Mouse (Mus musculus) megakaryocyte, embryonic 14.5 days (primary cell): ENCODE results near the gene C1s2. TPM values are rescaled to one million over a fixed set of nuclear protein-coding genes. Genes with fewer than 3 reads are reported as not detected.
"Not testable (repeated sequence)": the region's sequence is repeated elsewhere in the genome, so short reads cannot be mapped to it uniquely, and the experiment has no call there.

Source experiments
- H3K27me3 ChIP-seq: replicated peaks from 2 replicates; pipeline ENCODE3; 2012; ENCODE audit warnings: inconsistent platforms
- H3K36me3 ChIP-seq: replicated peaks from 2 replicates; pipeline ENCODE3; 2012; ENCODE audit warnings: low read length, inconsistent platforms, mixed read lengths
- H3K4me1 ChIP-seq: 2 replicates; pipeline ENCODE4 v1.6.1; 2012; ENCODE audit warnings: inconsistent platforms
- H3K4me3 ChIP-seq: replicated peaks from 2 replicates; pipeline ENCODE3; 2012; ENCODE audit warnings: moderate library complexity, mild to moderate bottlenecking, inconsistent platforms
- H3K9me3 ChIP-seq: 2 replicates; pipeline ENCODE4 v1.6.1; 2012; ENCODE audit warnings: inconsistent platforms
- FLI1 ChIP-seq: IDR thresholded peaks from 2 replicates; pipeline ENCODE4 v1.6.1; 2012; ENCODE audit warnings: low read length, inconsistent platforms, mixed read lengths
- GATA1 ChIP-seq: IDR thresholded peaks from 3 replicates; pipeline ENCODE4 v1.6.1; 2012; ENCODE audit warnings: mixed read lengths, low read length, inconsistent platforms, borderline replicate concordance
- polyA plus RNA-seq: library from polyadenylated mRNA; stranded (reverse); fragments of >175 nt; gene quantifications from 2 replicates; pipeline ENCODE4 v1.2.3, GENCODE M21; 2012; ENCODE audit warnings: low replicate concordance; ENCODE audit not compliant: insufficient read depth

The C1s2 gene
- polyA plus RNA-seq, 1 experiment: not detected

GRCm38 (mm10) chr6:124640997-124641396 lies 5.1 kb upstream of the C1s2 start:
- TF ChIP-seq FLI1: no peak
- TF ChIP-seq GATA1: no peak
- Histone ChIP-seq H3K4me3 (no peak overlapping the region), H3K9me3 (0 out of 2 replicates have a peak, but pooled peaks cover 4% of the 10 kb centered on the region), H3K4me1 (0 out of 2 replicates have a peak, but pooled peaks cover 9% of the 10 kb centered on the region), H3K27me3 (no peaks in the 10 kb centered on the region), H3K36me3 (no peaks in the 10 kb centered on the region)

GRCm38 (mm10) chr6:124640041-124640440 lies 4.2 kb upstream of the C1s2 start:
- TF ChIP-seq FLI1 (no peak), GATA1 (no peak)
- Histone ChIP-seq H3K36me3 (no peaks in the 10 kb centered on the region), H3K4me3 (no peak overlapping the region), H3K4me1 (0 out of 2 replicates have a peak, but pooled peaks cover 9% of the 10 kb centered on the region), H3K9me3 (0 out of 2 replicates have a peak, but pooled peaks cover 4% of the 10 kb centered on the region), H3K27me3 (peaks cover 1% of the 10 kb centered on the region)

- H3K36me3 ChIP-seq, H3K9me3 ChIP-seq: not testable (repeated sequence)
These were observed 1.1 kb upstream of the C1s2 start for GRCm38 (mm10) chr6:124636858-124637460.

GRCm38 (mm10) chr6:124630763-124631162 lies 5.1 kb downstream of the C1s2 start:
- Histone ChIP-seq H3K36me3 (no peaks in the 10 kb centered on the region), H3K4me3 (no peak overlapping the region), H3K4me1 (no peaks in the 10 kb centered on the region), H3K9me3 (no peaks in the 10 kb centered on the region), H3K27me3 (peaks cover 4% of the 10 kb centered on the region)
- TF ChIP-seq FLI1 (no peak), GATA1 (no peak)

More at GRCm38 (mm10) chr6:124636858-124637460, 1.1 kb upstream of the C1s2 start:
- H3K4me3 ChIP-seq, H3K27me3 ChIP-seq, H3K4me1 ChIP-seq: not testable (repeated sequence)

GRCm38 (mm10) chr6:124626184-124626583 lies 9.7 kb downstream of the C1s2 start:
- H3K4me3 ChIP-seq, H3K4me1 ChIP-seq, H3K27me3 ChIP-seq, H3K36me3 ChIP-seq, H3K9me3 ChIP-seq: not testable (repeated sequence)

DNA sequence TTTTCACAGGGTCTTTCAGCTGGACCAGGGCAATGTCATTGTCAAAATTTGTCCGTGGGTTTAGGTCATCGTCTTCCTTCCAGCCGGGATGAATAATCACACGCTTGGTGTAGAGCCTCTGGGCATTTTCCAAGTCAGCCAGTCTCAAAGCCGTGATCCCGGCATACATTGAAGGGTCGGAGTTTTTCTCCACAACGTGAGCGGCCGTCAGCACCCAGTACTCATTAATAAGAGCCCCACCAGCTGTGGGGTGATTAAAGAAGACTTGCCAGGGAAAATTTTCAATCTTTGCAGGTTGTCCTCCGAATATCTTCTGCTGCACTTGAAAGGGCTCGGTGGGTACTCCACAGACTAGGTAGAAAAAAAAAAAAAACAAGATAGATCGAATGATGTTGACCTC lies 10.3 kb downstream of the C1s2 start:
- no peak overlapping the region for H3K4me3 ChIP-seq
- peaks cover 3% of the 10 kb centered on the region; the same call in 1 of the 2 replicates for H3K9me3 ChIP-seq
- no peaks in the 10 kb centered on the region for H3K36me3 ChIP-seq
- H3K4me1 ChIP-seq: no peaks in the 10 kb centered on the region
- TF ChIP-seq FLI1 (no peak), GATA1 (no peak)
- no peaks in the 10 kb centered on the region for H3K27me3 ChIP-seq

DNA sequence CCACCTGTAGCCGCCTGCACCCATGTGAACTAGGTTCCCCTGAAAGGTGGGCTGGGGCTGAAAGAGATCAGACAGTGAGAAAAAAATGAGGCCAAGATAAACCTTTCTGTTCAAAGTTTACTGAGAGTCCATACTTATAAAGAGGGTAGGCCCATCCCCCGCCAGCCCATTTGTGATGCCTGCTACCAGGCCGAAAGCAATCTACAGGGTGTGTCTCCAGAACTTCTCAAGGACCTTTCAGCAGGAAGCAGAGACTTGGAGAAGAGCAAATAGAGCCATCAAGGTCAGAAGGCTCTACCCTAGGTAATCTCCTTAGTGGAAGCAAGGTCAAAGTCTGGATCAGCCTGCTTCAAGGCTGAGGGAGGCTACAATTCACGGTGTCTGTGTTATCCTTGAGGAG lies 33.9 kb downstream of the C1s2 start:
- TF ChIP-seq FLI1 (no peak), GATA1 (no peak)
- H3K4me1 ChIP-seq: no peaks in the 10 kb centered on the region
- no peaks in the 10 kb centered on the region for H3K36me3 ChIP-seq
- peaks cover 10% of the 10 kb centered on the region for H3K9me3 ChIP-seq
- no peaks in the 10 kb centered on the region for H3K27me3 ChIP-seq
- no peak overlapping the region for H3K4me3 ChIP-seq

DNA sequence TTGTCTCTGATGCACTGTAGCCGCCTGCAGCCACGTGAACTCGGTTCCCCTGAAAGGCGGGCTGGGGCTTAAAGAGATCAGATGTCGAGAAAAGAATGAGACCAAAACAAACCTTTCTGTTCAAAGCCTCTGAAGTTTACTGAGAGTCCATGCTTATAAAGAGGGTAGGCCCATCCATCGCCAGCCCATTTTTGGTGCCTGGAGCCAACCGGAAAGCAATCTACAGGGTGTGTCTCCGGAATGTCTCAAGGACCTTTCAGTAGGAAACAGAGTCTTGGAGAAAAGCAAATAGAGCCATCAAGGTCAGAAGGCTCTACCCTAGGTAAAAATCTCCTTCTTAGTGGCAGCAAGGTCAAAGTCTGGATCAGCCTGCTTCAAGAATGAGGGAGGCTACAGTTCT lies 42.8 kb downstream of the C1s2 start:
- Histone ChIP-seq H3K4me3 (no peak overlapping the region), H3K36me3 (no peaks in the 10 kb centered on the region), H3K9me3 (no peaks in the 10 kb centered on the region; the same call in 1 of the 2 replicates), H3K27me3 (no peaks in the 10 kb centered on the region), H3K4me1 (peaks cover 3% of the 10 kb centered on the region; the same call in 1 of the 2 replicates)
- TF ChIP-seq GATA1 (no peak), FLI1 (no peak)

DNA sequence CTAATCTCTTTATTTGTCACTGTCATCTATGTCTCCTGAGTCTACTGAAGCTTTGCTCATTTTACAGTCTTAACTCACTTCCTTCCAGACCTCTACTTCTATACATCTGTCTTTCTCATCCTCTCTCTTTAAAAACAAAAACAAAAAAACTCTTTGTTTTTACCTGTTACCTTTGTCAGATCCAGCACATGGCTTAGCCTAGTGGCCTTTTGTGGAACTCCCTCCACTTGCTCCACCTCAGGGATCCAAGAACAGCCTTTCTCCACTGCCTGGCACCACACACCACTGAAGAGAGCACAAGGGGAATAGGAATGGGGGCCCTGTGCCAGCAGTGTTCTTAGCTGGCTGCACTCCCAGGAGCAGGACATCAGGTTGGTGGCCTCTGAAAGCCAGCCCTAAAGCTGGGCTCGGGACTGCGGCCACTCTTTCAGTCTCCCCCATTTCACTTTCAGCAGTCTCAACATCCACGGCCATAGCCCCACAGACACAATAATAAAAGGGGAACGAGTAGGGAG lies 43.6 kb downstream of the C1s2 start:
- TF ChIP-seq FLI1 (no peak), GATA1 (no peak)

DNA sequence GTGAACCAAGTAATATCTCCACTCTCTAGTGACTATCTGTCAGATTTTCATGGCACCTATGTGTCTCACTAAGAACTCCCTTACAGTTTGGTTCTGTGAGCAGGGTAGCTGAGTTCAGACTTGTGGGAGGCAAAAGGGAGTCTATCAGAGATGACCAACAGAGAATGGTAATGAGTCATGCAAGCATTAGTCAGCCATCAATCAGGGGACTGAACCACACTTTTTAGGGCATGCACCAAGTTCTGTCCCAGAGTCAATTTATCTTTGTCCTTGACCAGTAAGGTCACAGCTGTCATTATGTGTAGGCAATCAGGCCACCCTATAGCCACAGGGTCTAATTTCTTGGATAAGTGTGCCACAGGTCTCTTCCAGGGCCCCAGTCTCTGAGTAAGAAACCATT lies 47.1 kb downstream of the C1s2 start:
- Histone ChIP-seq H3K4me3 (no peak overlapping the region), H3K27me3 (no peaks in the 10 kb centered on the region)
- TF ChIP-seq GATA1: no peak
- no peak for TF ChIP-seq FLI1

More for the DNA sequence above, 43.6 kb downstream of the C1s2 start:
- H3K4me1 ChIP-seq: peaks cover 3% of the 10 kb centered on the region; the same call in 1 of the 2 replicates
- H3K36me3 ChIP-seq: no peaks in the 10 kb centered on the region
- H3K9me3 ChIP-seq: no peaks in the 10 kb centered on the region; the same call in 1 of the 2 replicates
- H3K4me3 ChIP-seq: no peak overlapping the region
- no peaks in the 10 kb centered on the region for H3K27me3 ChIP-seq

GRCm38 (mm10) chr6:124586266-124586665 lies 49.6 kb downstream of the C1s2 start:
- Histone ChIP-seq H3K4me1 (peaks cover 3% of the 10 kb centered on the region; the same call in 1 of the 2 replicates), H3K36me3 (no peaks in the 10 kb centered on the region), H3K9me3 (no peaks in the 10 kb centered on the region), H3K27me3 (no peaks in the 10 kb centered on the region), H3K4me3 (no peak overlapping the region)
- TF ChIP-seq GATA1: no peak

More for the DNA sequence above, 47.1 kb downstream of the C1s2 start:
- no peaks in the 10 kb centered on the region for H3K36me3 ChIP-seq
- H3K9me3 ChIP-seq: no peaks in the 10 kb centered on the region; the same call in 1 of the 2 replicates
- peaks cover 3% of the 10 kb centered on the region; the same call in 1 of the 2 replicates for H3K4me1 ChIP-seq
